Mouse (Mus musculus) limb, embryonic 14.5 days (tissue): ENCODE measurements at regions not wholly inside any gene's neighbourhood (a gene's known extent, or its start where the extent isn't known, plus 50 kb on each side); places are given as distances from the start of the nearest gene placed in this dataset.

Experiments
- ATAC-seq: fragments of 200-750 bp; cut with Nextera tagmentation; 2 replicates; pipeline ENCODE4 v1.8.0; 2017; ENCODE audit warnings: low read depth, moderate number of reproducible peaks, moderate TSS enrichment; ENCODE audit not compliant: low FRiP score
- DNase-seq: peaks from one replicate; pipeline ENCODE4 v3.0.0-alpha.2; 2015; ENCODE audit warnings: low spot score
- H3K27ac ChIP-seq: fragments of 300-500 bp; sonication (generic); replicated peaks from 2 replicates; pipeline ENCODE4 v1.5.1; 2014; ENCODE audit warnings: low read depth, mild to moderate bottlenecking, low read length, moderate library complexity, mixed read lengths
- H3K27me3 ChIP-seq: fragments of 300-500 bp; sonication (generic); 2 replicates; pipeline ENCODE4 v1.6.1; 2014; ENCODE audit warnings: low read length, mixed read lengths; ENCODE audit not compliant: control insufficient read depth, insufficient read depth
- H3K36me3 ChIP-seq: fragments of 300-500 bp; sonication (generic); 2 replicates; pipeline ENCODE4 v1.6.1; 2014; ENCODE audit warnings: mild to moderate bottlenecking, low read length, moderate library complexity, mixed read lengths; ENCODE audit not compliant: control insufficient read depth, insufficient read depth
- H3K4me1 ChIP-seq: fragments of 300-500 bp; sonication (generic); 2 replicates; pipeline ENCODE4 v1.6.1; 2014; ENCODE audit warnings: antibody characterized with exemption, low read length, mixed read lengths; ENCODE audit not compliant: control insufficient read depth, insufficient read depth
- H3K4me2 ChIP-seq: fragments of 300-500 bp; sonication (generic); replicated peaks from 2 replicates; pipeline ENCODE4 v1.6.1; 2014; ENCODE audit warnings: low read depth, mild to moderate bottlenecking, low read length, moderate library complexity; ENCODE audit not compliant: severe bottlenecking
- H3K4me3 ChIP-seq: fragments of 300-500 bp; sonication (generic); replicated peaks from 2 replicates; pipeline ENCODE4 v1.5.1; 2014; ENCODE audit warnings: low read length
- H3K9ac ChIP-seq: fragments of 300-500 bp; sonication (generic); 2 replicates; pipeline ENCODE4 v1.6.1; 2014; ENCODE audit warnings: mild to moderate bottlenecking, low read depth, low read length, moderate library complexity; ENCODE audit not compliant: severe bottlenecking
- H3K9me3 ChIP-seq: fragments of 300-500 bp; sonication (generic); 2 replicates; pipeline ENCODE4 v1.6.1; 2016; ENCODE audit warnings: low read length; ENCODE audit not compliant: control insufficient read depth
- POLR2A ChIP-seq: fragments of 200-500 bp; IDR thresholded peaks from 2 replicates; pipeline ENCODE4 v1.8.0; 2012; ENCODE audit warnings: inconsistent platforms, mild to moderate bottlenecking, moderate library complexity, borderline replicate concordance; ENCODE audit not compliant: insufficient read depth, insufficient read length; ENCODE audit errors: extremely low read depth
- WGBS: fragments of 180-500 bp; shearing (Covaris S2); extraction: QIAGEN DNeasy Blood & Tissue Kit; methylation state at CpG from one replicate; pipeline ENCODE4 v1.1.7; 2014; 5-methylcytosine and 5-hydroxymethylcytosine counted together

DNA sequence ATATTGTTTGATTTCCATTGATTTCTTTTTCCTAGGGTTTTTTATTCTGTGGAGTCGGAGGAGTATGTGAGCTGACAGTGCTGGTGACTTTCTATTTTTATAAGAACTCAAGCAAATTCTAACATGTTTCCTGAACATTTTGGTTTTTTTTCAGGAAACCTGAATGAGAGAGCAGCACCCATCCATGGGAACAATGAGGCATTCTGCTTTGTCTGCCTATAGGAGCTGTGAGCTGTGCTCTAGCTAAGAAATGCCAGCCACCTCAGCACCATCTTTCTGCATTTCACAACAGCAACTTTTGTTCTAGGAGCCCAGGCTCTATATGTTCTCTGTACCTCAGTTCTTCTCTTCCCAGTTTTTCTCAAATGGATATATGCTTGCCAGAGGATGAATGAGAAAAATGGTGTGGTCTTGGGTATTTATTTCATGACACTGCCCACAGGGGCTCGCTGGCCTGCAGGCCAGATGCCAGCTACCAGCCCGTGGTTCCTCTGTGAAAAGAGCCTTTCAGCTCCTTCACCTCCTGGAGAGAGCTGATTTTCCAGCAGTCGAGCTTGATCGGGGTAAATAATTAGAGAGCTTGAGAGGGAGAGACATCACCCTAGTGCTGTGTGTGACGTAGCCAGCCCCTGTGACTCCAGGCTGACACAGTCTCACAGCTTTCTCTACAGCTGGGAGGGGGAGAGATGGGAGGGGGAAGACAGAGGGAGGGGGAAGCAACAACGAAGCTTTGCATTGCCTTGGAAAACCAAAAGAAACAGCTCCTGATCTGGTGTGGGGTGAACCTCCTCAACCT is 154.1 kb upstream of the Topaz1 start:
- Histone ChIP-seq H3K9ac (no peak overlapping the region), H3K9me3 (no peaks in the 10 kb centered on the region), H3K27me3 (peaks cover 17% of the 10 kb centered on the region), H3K4me3 (no peak overlapping the region), H3K27ac (no peak overlapping the region), H3K4me2 (no peak overlapping the region; the same call in 1 of the 2 replicates), H3K4me1 (peaks cover 5% of the 10 kb centered on the region; the same call in 1 of the 2 replicates), H3K36me3 (no peaks in the 10 kb centered on the region)
- no peak for ATAC-seq
- DNase-seq = no peak
- TF ChIP-seq POLR2A = no peak
- WGBS = 16% methylated on average over 7 of the region's 7 CpGs

DNA sequence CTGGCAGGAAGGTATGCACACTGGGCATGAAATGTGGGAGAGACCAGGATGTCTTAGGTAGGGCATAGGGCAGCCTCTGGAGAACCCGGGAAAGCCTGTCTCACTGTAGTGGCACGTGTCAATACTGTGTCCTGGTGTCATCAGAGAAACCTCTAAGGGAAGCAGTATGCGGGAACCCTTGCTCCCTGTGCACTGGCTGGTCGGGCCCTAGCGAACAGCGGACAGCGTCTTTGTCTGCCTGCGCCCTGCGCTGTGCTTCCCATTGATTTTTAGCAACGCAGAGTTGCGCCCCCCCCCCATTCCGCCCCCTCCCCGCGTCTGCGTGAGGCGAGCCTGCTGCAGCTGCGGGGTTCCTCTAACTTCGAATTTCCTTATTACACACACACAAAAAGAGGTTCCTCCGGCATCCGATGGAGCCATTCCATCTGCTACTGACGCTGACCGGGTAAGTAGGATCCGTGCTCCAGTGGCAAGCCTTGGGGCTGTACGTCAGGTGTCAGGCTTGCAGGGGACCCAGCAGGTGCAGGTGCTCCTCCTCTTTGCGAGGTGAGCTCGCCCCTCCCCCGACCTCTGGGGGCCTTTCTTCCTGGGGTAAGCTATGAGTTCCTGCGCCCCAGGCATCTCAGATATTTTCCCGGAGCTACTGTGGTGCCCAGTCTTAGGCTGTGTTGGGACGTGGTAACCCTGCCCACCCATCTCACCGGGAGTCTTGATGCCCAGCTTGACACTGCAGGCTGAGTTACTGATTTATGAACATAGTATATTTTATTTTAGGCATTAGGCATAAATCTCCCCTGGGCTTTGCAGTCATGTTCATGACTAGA is 151.8 kb upstream of the Topaz1 start:
- no peaks in the 10 kb centered on the region for H3K36me3 ChIP-seq
- TF ChIP-seq POLR2A = no peak
- WGBS = 7% methylated on average over 24 of the region's 31 CpGs
- no peak overlapping the region; the same call in 1 of the 2 replicates for H3K4me2 ChIP-seq
- no peak for ATAC-seq
- H3K4me3 ChIP-seq = peak overlapping the region; percentile 19; the same call in 1 of the 2 replicates
- DNase-seq = no peak
- no peaks in the 10 kb centered on the region for H3K9me3 ChIP-seq
- peaks cover 5% of the 10 kb centered on the region; the same call in 1 of the 2 replicates for H3K4me1 ChIP-seq
- 0 out of 2 replicates have a peak overlapping the region, but pooled peaks have one; percentile 1 for H3K9ac ChIP-seq
- H3K27ac ChIP-seq = no peak overlapping the region
- H3K27me3 ChIP-seq = peaks cover 17% of the 10 kb centered on the region

DNA sequence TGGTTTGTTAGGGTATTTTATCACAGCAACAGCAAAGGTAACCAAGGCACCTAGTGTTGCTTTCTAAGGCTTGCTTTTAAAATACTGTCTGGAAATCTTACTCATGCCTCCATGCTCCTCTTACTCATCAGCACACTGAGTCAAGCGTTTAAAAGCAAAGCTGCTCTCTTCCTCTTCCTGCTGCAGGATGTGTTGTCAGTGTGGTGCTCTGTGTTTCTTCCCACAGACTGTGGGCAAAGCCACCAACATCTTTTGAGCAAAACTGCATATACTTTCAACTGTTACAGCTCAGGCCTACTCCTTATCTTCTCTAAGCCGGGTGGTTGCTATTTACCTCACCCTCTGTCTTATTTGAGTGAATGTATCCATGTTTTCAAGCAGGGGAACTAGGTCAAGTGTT is 144.0 kb upstream of the Topaz1 start:
- Histone ChIP-seq H3K27me3 (no peaks in the 10 kb centered on the region), H3K27ac (no peak overlapping the region), H3K9me3 (no peaks in the 10 kb centered on the region), H3K4me1 (no peaks in the 10 kb centered on the region), H3K4me3 (no peak overlapping the region), H3K9ac (no peak overlapping the region), H3K4me2 (no peak overlapping the region), H3K36me3 (no peaks in the 10 kb centered on the region)
- TF ChIP-seq POLR2A = no peak
- no peak for ATAC-seq
- DNase-seq = no peak
- 74% methylated on average over 2 of the region's 2 CpGs for WGBS

DNA sequence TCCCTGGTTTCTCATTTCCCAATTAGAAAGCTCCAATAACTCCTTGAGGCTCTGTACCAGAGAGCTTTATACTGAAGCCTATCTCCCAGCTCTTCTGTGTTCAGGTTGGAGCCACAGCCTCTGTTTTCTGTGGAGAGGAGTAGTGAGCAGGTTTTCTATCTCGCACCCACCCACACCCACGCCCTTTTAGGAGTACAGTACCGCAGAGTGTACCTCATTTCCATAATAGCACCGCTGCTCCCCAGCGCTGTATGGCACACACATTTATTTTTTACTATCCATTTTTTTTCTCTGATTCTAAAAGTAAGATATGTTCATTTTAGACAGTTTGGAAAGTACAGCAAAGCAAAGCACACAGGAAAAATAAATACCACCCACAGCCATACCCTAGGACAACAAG is 137.5 kb upstream of the Topaz1 start:
- H3K4me2 ChIP-seq = no peak overlapping the region
- DNase-seq (no peak), ATAC-seq (no peak)
- no peaks in the 10 kb centered on the region for H3K36me3 ChIP-seq
- H3K9ac ChIP-seq = no peak overlapping the region
- peaks cover under 1% of the 10 kb centered on the region; the same call in 1 of the 2 replicates for H3K4me1 ChIP-seq
- TF ChIP-seq POLR2A = no peak
- H3K9me3 ChIP-seq = no peaks in the 10 kb centered on the region
- 86% methylated on average over 5 of the region's 5 CpGs for WGBS
- no peak overlapping the region for H3K27ac ChIP-seq
- no peak overlapping the region for H3K4me3 ChIP-seq
- no peaks in the 10 kb centered on the region for H3K27me3 ChIP-seq

DNA sequence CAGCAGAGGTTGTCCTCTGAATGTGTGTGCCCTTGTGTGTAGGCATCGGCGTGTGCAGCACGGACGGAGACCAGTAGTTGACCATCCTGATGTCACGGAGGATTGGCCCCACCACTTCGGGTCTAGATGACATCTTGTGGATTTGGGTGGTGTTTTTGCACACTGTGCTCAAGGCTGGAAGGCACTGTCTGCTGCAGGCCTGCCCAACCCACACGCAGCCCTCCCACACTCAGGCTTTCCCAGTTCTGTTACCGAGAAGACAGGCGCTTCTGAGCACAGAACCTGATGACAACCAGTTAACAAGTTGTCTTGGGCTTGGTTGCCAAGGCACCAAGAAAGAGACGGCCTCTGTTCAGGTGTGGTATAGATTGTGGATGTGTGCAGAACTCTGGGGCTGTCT is 136.2 kb upstream of the Topaz1 start:
- Histone ChIP-seq H3K36me3 (no peaks in the 10 kb centered on the region), H3K4me1 (peaks cover 9% of the 10 kb centered on the region), H3K4me3 (no peak overlapping the region), H3K4me2 (no peak overlapping the region), H3K9ac (no peak overlapping the region), H3K9me3 (no peaks in the 10 kb centered on the region), H3K27me3 (no peaks in the 10 kb centered on the region), H3K27ac (no peak overlapping the region)
- no peak for TF ChIP-seq POLR2A
- 91% methylated on average over 10 of the region's 10 CpGs for WGBS
- ATAC-seq (no peak), DNase-seq (no peak)
